Mouse (Mus musculus) adrenal gland, adult (tissue): Measurements from ENCODE around the gene Klhl9.

Experiments used
- DNase-seq, 2 experiments: peaks; one replicate each; pipeline ENCODE4 v3.0.0; 2022 to 2023; ENCODE audit warnings: low spot score in 1 of 2; ENCODE audit not compliant: inconsistent age in 2 of 2

Klhl9 gene

GRCm38 (mm10) chr4:88721791-88722721 is at the start of gene Klhl9, which contains the start of gene Gm26566:
Klhl9 (minus strand) TSS chr4:88722465.
Gm26566 (plus strand) TSS chr4:88721805.
- DNase-seq = peak; percentile 94 to 98

DNA sequence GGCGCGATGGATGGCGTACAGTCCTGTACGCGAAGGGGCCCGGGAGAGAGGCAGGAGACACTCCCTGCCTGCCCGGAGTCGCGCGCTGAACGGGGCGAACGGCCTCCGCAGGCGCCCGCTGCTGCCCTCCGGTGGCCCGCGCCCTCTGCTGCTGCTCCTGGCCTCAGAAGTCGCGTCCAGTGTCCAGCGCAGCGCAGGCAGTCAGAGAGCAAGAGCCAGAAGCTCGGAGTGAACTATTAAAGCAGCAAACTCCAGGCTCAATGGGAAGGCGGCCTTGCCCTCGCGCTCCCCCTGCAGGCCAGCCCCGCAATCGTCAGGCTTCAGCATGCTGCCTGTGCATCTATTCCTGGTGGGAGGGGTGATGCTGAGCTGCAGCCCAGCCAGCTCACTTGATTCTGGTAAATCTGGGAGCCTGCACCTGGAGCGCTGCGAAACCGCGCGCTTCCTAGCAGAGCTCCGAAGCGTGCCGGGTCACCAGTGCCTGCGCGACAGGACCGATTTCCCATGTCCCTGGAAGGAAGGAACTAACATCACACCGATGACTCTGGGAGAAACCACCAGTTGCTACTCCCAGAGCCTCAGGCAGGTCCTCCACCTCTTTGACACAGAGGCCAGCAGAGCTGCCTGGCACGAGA is 41.2 kb upstream of the Klhl9 start:
- peak; percentile 79 to 90 for DNase-seq

- DNase-seq = peak in 1 of 2 experiments; percentile 55
These were observed 40.1 kb upstream of the Klhl9 start for GRCm38 (mm10) chr4:88762341-88762740.

DNA sequence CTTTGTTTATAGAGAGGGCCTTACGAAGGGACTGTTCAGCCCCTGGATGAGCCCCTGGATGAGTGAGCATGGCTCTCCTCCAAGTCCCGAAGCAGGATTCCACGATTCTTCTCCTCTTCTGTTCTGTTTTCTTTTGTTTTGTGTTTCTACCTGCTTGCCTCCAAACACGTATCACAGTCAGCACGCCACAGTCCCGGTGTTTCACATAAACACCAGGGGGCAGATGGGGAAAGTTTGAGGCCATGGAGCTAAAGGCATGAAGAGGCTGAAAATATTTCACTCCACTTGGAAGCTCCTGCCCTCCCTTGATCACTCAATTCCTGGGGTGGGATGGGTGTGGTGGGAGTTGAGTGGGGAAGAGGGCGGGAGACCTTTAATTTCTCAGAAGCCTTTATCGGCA is 39.5 kb upstream of the Klhl9 start:
- DNase-seq = peak; percentile 71 to 88

GRCm38 (mm10) chr4:88760431-88760830 is 38.2 kb upstream of the Klhl9 start:
- DNase-seq = peak; percentile 87 to 92

- DNase-seq = peak; percentile 37 to 81
These were observed 37.5 kb upstream of the Klhl9 start, which contains the start of gene Gm13283 for GRCm38 (mm10) chr4:88759610-88760268. Gm13283 (plus strand) TSS chr4:88760119.

DNA sequence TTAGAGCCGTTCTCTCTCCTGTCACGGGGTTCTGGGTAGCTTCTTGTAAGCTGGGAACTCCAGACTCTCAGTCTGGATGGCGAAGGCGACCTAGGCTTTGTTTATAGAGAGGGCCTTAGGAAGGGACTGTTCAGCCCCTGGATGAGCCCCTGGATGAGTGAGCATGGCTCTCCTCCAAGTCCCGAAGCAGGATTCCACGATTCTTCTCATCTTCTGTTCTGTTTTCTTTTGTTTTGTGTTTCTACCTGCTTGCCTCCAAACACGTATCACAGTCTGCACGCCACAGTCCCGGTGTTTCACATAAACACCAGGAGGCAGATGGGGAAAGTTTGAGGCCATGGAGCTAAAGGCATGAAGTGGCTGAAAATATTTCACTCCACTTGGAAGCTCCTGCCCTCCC is 36.5 kb upstream of the Klhl9 start:
- peak in 1 of 2 experiments; percentile 60 for DNase-seq

DNA sequence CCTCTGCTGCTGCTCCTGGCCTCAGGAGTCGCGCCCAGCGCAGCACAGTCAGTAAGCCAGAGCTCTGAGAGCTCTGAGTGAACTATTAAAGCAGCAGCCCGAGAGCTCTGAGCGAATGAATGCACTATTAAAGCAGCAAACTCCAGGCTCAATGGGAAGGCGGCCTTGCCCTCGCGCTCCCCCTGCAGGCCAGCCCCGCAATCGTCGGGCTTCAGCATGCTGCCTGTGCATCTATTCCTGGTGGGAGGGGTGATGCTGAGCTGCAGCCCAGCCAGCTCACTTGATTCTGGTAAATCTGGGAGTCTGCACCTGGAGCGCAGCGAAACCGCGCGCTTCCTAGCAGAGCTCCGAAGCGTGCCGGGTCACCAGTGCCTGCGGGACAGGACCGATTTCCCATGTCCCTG is 35.4 kb upstream of the Klhl9 start:
- peak; percentile 92 to 99 for DNase-seq

- peak in 1 of 2 experiments; percentile 81 for DNase-seq
These were observed 34.6 kb upstream of the Klhl9 start for GRCm38 (mm10) chr4:88756581-88757513.

DNA sequence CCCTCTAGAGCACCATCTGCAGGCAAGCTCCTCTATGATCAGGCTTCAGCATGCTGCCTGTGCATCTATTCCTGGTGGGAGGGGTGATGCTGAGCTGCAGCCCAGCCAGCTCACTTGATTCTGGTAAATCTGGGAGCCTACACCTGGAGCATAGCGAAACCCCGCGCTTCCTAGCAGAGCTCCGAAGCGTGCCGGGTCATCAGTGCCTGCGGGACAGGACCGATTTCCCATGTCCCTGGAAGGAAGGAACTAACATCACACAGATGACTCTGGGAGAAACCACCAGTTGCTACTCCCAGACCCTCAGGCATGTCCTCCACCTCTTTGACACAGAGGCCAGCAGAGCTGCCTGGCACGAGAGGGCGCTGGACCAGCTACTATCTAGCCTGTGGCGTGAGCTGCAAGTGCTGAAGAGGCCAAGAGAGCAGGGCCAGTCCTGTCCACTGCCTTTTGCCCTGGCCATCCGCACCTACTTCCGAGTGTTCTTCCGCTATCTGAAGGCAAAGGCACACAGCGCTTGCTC is 32.6 kb upstream of the Klhl9 start, which contains the start of gene Gm13271:
Gene Gm13271 (plus strand): TSS at position 51 of the 523 bp plus-strand sequence.
- DNase-seq = peak; percentile 75 to 92

DNA sequence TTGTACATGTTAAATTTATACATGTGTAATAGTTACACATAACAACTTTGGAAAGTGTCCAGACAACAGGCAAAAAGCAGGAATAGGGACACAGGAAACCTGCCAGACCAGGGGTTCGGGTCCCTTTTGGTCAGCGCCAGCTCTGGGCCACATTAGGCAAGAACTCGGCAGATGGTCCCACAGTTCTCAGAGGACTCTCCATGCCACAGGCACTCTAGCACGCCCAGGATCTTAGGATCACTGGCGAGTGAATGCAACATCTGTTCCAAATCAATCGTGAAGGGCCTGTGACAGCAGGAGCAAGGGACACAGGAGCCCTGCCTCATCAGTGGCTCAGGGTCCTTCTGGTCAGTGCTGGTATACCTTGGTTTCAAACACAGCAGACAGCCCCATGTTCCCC is 27.7 kb upstream of the Klhl9 start:
- DNase-seq = no peak

DNA sequence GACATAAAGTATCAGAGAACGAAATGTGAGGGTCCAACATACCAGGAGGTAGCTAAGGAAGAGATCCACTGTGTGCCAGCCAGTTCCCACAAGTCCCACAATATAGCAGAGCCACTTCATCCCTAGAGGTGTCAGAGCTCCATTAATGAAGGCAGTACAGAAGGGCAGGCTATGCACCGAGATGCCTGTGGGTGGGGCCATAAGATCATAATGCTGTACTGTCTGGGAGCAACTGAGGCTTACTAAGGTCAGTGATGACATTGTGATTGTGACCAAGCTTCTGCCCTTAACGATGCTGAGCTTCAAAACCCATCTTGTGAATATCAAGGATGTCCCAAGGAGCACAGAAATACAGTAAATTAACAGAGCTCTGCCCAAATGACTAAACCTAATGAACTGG is 21.9 kb upstream of the Klhl9 start:
- no peak for DNase-seq

GRCm38 (mm10) chr4:88742771-88743371 is 20.6 kb upstream of the Klhl9 start:
- no peak for DNase-seq

GRCm38 (mm10) chr4:88741426-88741825 is 19.2 kb upstream of the Klhl9 start:
- DNase-seq = no peak

DNA sequence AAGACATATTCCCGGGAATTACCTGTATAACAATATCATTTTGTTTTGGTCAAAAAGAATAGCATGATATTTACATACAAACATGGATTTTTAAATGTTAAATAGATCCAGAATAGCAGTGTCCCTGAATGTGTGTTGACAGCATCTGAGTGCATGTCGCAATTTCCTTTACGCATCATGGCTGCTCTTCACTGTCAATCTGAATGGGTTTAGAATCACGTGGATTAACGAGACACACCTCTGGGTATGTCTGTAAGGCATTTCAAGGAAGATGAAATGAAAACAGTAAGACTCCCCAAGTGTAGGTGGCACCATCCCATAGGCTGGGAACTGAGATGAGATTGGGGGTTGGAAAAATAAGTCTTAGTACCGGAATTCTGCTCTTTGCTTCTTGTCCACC is 16.8 kb upstream of the Klhl9 start:
- no peak for DNase-seq

- DNase-seq = peak; percentile 60 to 90
These were observed 16.2 kb upstream of the Klhl9 start for GRCm38 (mm10) chr4:88738480-88738879.

- DNase-seq = peak in 1 of 2 experiments; percentile 75
These were observed 5.1 kb upstream of the Klhl9 start for GRCm38 (mm10) chr4:88727324-88727723.

- DNase-seq = no peak
These were observed 4.5 kb upstream of the Klhl9 start for GRCm38 (mm10) chr4:88726727-88727126.

- no peak for DNase-seq
These were observed 1.3 kb upstream of the Klhl9 start for GRCm38 (mm10) chr4:88723497-88724090.
